Mouse (Mus musculus) hindbrain, postnatal 0 days (tissue): ENCODE measurements around the gene Dusp16. TPM values are rescaled to one million over a fixed set of nuclear protein-coding genes. Genes with fewer than 3 reads are reported as not detected.
A peak's percentile ranks its signal among the peaks of the same experiment; 100 is the strongest.
"Not testable (repeated sequence)": the region's sequence is repeated elsewhere in the genome, so short reads cannot be mapped to it uniquely, and the experiment has no call there.

Experiments used
- ATAC-seq: fragments of 200-750 bp; cut with Nextera tagmentation; 2 replicates; pipeline ENCODE4 v1.8.0; 2017; ENCODE audit warnings: mild to moderate bottlenecking, moderate TSS enrichment, moderate library complexity
- DNase-seq: peaks from one replicate; pipeline ENCODE4 v3.0.0-alpha.2; 2015; ENCODE audit warnings: low spot score
- H3K27ac ChIP-seq: fragments of 300-500 bp; sonication (generic); 2 replicates; pipeline ENCODE4 v1.5.1; 2014; ENCODE audit warnings: mild to moderate bottlenecking
- H3K27me3 ChIP-seq: fragments of 300-500 bp; sonication (generic); 2 replicates; pipeline ENCODE4 v1.6.1; 2014; ENCODE audit warnings: low read length, mixed read lengths; ENCODE audit not compliant: insufficient read depth
- H3K36me3 ChIP-seq: fragments of 300-500 bp; sonication (generic); 2 replicates; pipeline ENCODE4 v1.6.1; 2014; ENCODE audit warnings: low read length, mixed read lengths; ENCODE audit not compliant: insufficient read depth
- H3K4me1 ChIP-seq: fragments of 300-500 bp; sonication (generic); 2 replicates; pipeline ENCODE4 v1.6.1; 2014; ENCODE audit warnings: antibody characterized with exemption, low read length, mixed read lengths; ENCODE audit not compliant: insufficient read depth
- H3K4me2 ChIP-seq: fragments of 300-500 bp; sonication (generic); 2 replicates; pipeline ENCODE4 v1.6.1; 2014; ENCODE audit warnings: low read depth, mild to moderate bottlenecking, low read length, moderate library complexity, mixed read lengths
- H3K4me3 ChIP-seq: fragments of 300-500 bp; sonication (generic); 2 replicates; pipeline ENCODE4 v1.5.1; 2014; ENCODE audit warnings: low read length
- H3K9ac ChIP-seq: fragments of 300-500 bp; sonication (generic); replicated peaks from 2 replicates; pipeline ENCODE4 v1.6.1; 2014; ENCODE audit warnings: mild to moderate bottlenecking, low read length, moderate library complexity, mixed read lengths
- H3K9me3 ChIP-seq: fragments of 300-500 bp; sonication (generic); 2 replicates; pipeline ENCODE4 v1.6.1; 2016; ENCODE audit warnings: low read length, mixed read lengths
- CTCF ChIP-seq: IDR thresholded peaks from 2 replicates; pipeline ENCODE4 v1.5.1; 2016; ENCODE audit warnings: antibody characterized with exemption, control low read depth, low read depth
- WGBS: fragments of 180-500 bp; shearing (Covaris S2); extraction: QIAGEN DNeasy Blood & Tissue Kit; methylation state at CpG from one replicate; pipeline ENCODE4 v1.1.7; 2014; 5-methylcytosine and 5-hydroxymethylcytosine counted together
- polyA plus RNA-seq: library from polyadenylated mRNA; unstranded; fragments of >200 nt; fragmentation: Nextera tagmentation; extraction: Ambion mirVana; gene quantifications from 2 replicates; pipeline ENCODE4 v1.2.1, GENCODE M21; 2015
- total RNA-seq: library from RNA; depleted of rRNA; stranded (reverse); fragments of >200 nt; gene quantifications from 2 replicates; pipeline ENCODE4 v1.2.3, GENCODE M21; 2014

Dusp16 gene
- total and polyA plus RNA-seq, 2 experiments from 2014 or later: 4.1 to 7.8 TPM

GRCm38 (mm10) chr6:134685515-134685914 lies 106.9 kb downstream of the Dusp16 start:
- no peak overlapping the region for H3K9ac ChIP-seq
- H3K4me1 ChIP-seq: peaks cover 9% of the 10 kb centered on the region; the same call in 1 of the 2 replicates
- no peaks in the 10 kb centered on the region for H3K27me3 ChIP-seq
- no peaks in the 10 kb centered on the region for H3K9me3 ChIP-seq
- no peak overlapping the region for H3K4me3 ChIP-seq
- no peak overlapping the region for H3K27ac ChIP-seq
- WGBS: 79% methylated on average over 6 of the region's 6 CpGs
- H3K36me3 ChIP-seq: no peaks in the 10 kb centered on the region
- H3K4me2 ChIP-seq: no peak overlapping the region
- DNase-seq: no peak
- TF ChIP-seq CTCF: no peak
- ATAC-seq: no peak

GRCm38 (mm10) chr6:134685040-134685439 lies 107.4 kb downstream of the Dusp16 start:
- Histone ChIP-seq H3K4me3 (no peak overlapping the region), H3K9ac (no peak overlapping the region), H3K36me3 (no peaks in the 10 kb centered on the region), H3K9me3 (no peaks in the 10 kb centered on the region), H3K27ac (no peak overlapping the region), H3K4me1 (peaks cover 9% of the 10 kb centered on the region; the same call in 1 of the 2 replicates), H3K27me3 (no peaks in the 10 kb centered on the region), H3K4me2 (no peak overlapping the region)
- no peak for TF ChIP-seq CTCF
- ATAC-seq (no peak), DNase-seq (peak; percentile 50)
- WGBS: 41% methylated on average over 2 of the region's 2 CpGs

- peaks cover 9% of the 10 kb centered on the region; the same call in 1 of the 2 replicates for H3K4me1 ChIP-seq
- DNase-seq (peak; percentile 37), ATAC-seq (peak; percentile 73)
- H3K9me3 ChIP-seq: no peaks in the 10 kb centered on the region
- H3K4me3 ChIP-seq: no peak overlapping the region
- no peaks in the 10 kb centered on the region for H3K27me3 ChIP-seq
- no peak for TF ChIP-seq CTCF
- H3K36me3 ChIP-seq: no peaks in the 10 kb centered on the region
- no peak overlapping the region for H3K9ac ChIP-seq
- 53% methylated on average over 6 of the region's 6 CpGs for WGBS
- H3K4me2 ChIP-seq: no peak overlapping the region
- peak overlapping the region; percentile 26; the same call in 1 of the 2 replicates for H3K27ac ChIP-seq
Observed at GRCm38 (mm10) chr6:134684354-134684915, 108.0 kb downstream of the Dusp16 start.

- not testable (repeated sequence) for H3K9me3 ChIP-seq, H3K4me3 ChIP-seq, H3K9ac ChIP-seq, H3K4me2 ChIP-seq, H3K4me1 ChIP-seq, H3K36me3 ChIP-seq, ATAC-seq, H3K27me3 ChIP-seq, H3K27ac ChIP-seq, DNase-seq
- WGBS: 91% methylated on average over 4 of the region's 4 CpGs
Observed at GRCm38 (mm10) chr6:134679330-134679729, 113.1 kb downstream of the Dusp16 start.

- WGBS: 84% methylated on average over 3 of the region's 3 CpGs
- DNase-seq: no peak
- Histone ChIP-seq H3K4me3 (no peak overlapping the region), H3K27ac (no peak overlapping the region), H3K4me1 (no peaks in the 10 kb centered on the region), H3K36me3 (no peaks in the 10 kb centered on the region), H3K4me2 (no peak overlapping the region), H3K9me3 (no peaks in the 10 kb centered on the region), H3K27me3 (no peaks in the 10 kb centered on the region), H3K9ac (no peak overlapping the region)
- no peak for ATAC-seq
- TF ChIP-seq CTCF: no peak
Observed at GRCm38 (mm10) chr6:134678037-134678436, 114.4 kb downstream of the Dusp16 start.

GRCm38 (mm10) chr6:134677504-134677903 lies 114.9 kb downstream of the Dusp16 start:
- H3K4me3 ChIP-seq: no peak overlapping the region
- WGBS: 85% methylated on average over 4 of the region's 4 CpGs
- H3K9me3 ChIP-seq: no peaks in the 10 kb centered on the region
- no peaks in the 10 kb centered on the region for H3K36me3 ChIP-seq
- no peak overlapping the region for H3K4me2 ChIP-seq
- ATAC-seq: no peak
- no peaks in the 10 kb centered on the region for H3K4me1 ChIP-seq
- H3K27me3 ChIP-seq: no peaks in the 10 kb centered on the region
- H3K27ac ChIP-seq: no peak overlapping the region
- no peak for DNase-seq
- no peak overlapping the region for H3K9ac ChIP-seq
- TF ChIP-seq CTCF: no peak

GRCm38 (mm10) chr6:134673712-134674111 lies 118.7 kb downstream of the Dusp16 start:
- not testable (repeated sequence) for H3K9ac ChIP-seq, ATAC-seq, H3K36me3 ChIP-seq, H3K4me3 ChIP-seq, H3K27me3 ChIP-seq, H3K27ac ChIP-seq, DNase-seq, H3K9me3 ChIP-seq, H3K4me2 ChIP-seq, H3K4me1 ChIP-seq
- 82% methylated on average over 8 of the region's 8 CpGs for WGBS
